Mouse (Mus musculus): ENCODE data around the gene Lrrc38.

Gene Lrrc38

GRCm38 (mm10) chr4:143350047-143351015, 774 bp downstream of the Lrrc38 start:
- DNase-seq = no peak

- DNase-seq = no peak
Observed at GRCm38 (mm10) chr4:143352301-143352700, 2.7 kb downstream of the Lrrc38 start.

- DNase-seq = no peak
Observed at GRCm38 (mm10) chr4:143361520-143361919, 12.0 kb downstream of the Lrrc38 start.

- no peak for DNase-seq
Observed at GRCm38 (mm10) chr4:143366415-143367041, 17.0 kb downstream of the Lrrc38 start.

GRCm38 (mm10) chr4:143379480-143379879, 29.9 kb downstream of the Lrrc38 start:
- DNase-seq = no peak

GRCm38 (mm10) chr4:143379931-143380715, 30.6 kb downstream of the Lrrc38 start:
- no peak for DNase-seq

- peak; percentile 5 to 71 for DNase-seq
Observed at GRCm38 (mm10) chr4:143380716-143381004, 31.1 kb downstream of the Lrrc38 start.

GRCm38 (mm10) chr4:143382163-143382562, 32.6 kb downstream of the Lrrc38 start:
- no peak for DNase-seq

- peak in 1 of 2 experiments; percentile 15 for DNase-seq
Observed at GRCm38 (mm10) chr4:143383646-143384045, 34.1 kb downstream of the Lrrc38 start.

- peak; percentile 6 to 56 for DNase-seq
Observed at GRCm38 (mm10) chr4:143388955-143389702, 39.6 kb downstream of the Lrrc38 start.

GRCm38 (mm10) chr4:143394181-143394580, 44.6 kb downstream of the Lrrc38 start, which contains the start of gene Pramel1:
Pramel1 (plus strand) TSS chr4:143394428.
- no peak for DNase-seq

GRCm38 (mm10) chr4:143411566-143412218, 62.1 kb downstream of the Lrrc38 start:
- DNase-seq = no peak

GRCm38 (mm10) chr4:143412219-143413092, 62.9 kb downstream of the Lrrc38 start, which contains the start of gene Pramef8:
Pramef8 (plus strand) TSS chr4:143412426.
- DNase-seq = peak; percentile 94

- DNase-seq = no peak
Observed at GRCm38 (mm10) chr4:143413621-143414020, 64.1 kb downstream of the Lrrc38 start.

- DNase-seq = no peak
Observed at GRCm38 (mm10) chr4:143414121-143414520, 64.6 kb downstream of the Lrrc38 start.
